Mouse (Mus musculus) G1E-ER4 (cell line): ENCODE results near the gene H2-Eb2. TPM values are rescaled to one million over a fixed set of nuclear protein-coding genes. Genes with fewer than 3 reads are reported as not detected.

Experiments used
- GATA1 ChIP-seq: IDR thresholded peaks from one replicate; pipeline ENCODE4 v1.8.0; 2012; ENCODE audit warnings: low read length, inconsistent platforms
- polyA plus RNA-seq: library from polyadenylated mRNA; stranded (reverse); fragments of >175 nt; gene quantifications from 2 replicates; pipeline ENCODE4 v1.2.3, GENCODE M21; 2012

The H2-Eb2 gene
- polyA plus RNA-seq, 1 experiment: not detected

DNA sequence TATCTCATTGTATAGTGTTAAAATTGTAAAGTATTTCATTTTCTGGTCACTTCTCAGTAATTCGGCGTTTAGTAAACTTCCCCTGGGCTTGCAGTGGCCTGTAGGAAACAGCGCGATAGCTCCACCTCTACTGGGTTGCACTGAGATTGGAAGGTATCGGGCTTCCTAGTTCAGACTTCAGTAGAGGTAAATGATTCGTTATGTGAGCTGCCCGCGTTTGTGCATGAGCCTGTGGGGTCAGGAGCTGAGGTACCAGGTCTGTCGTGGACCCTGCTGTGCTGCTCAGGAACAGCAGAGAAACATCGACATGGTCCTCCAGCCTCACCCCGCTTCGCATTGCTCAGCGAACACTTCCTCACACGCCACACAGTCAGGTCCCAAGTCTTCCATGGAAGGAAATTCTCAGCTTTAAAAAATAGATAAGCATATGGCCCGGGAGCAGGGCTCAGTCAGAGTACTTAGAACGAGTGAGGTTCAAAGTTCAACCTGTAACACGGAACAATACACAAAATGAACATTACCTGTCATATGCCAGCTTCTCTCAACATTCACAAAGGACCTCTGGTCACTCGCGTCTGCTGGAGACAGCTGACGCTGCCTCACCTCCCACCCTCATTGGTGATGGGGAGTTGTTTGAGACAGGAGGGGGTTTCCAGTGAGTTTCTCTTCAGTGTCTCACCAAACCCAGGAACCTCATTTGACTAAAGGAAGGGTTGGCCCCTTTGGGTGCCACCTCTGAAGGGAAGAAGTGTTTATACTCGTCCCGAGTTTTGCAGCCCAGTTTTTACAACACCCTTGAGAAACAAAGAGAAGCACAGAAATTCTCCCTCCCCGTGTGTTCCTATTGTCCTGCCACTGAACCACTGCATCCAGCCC lies 24.5 kb upstream of the H2-Eb2 start:
- no peak for TF ChIP-seq GATA1

DNA sequence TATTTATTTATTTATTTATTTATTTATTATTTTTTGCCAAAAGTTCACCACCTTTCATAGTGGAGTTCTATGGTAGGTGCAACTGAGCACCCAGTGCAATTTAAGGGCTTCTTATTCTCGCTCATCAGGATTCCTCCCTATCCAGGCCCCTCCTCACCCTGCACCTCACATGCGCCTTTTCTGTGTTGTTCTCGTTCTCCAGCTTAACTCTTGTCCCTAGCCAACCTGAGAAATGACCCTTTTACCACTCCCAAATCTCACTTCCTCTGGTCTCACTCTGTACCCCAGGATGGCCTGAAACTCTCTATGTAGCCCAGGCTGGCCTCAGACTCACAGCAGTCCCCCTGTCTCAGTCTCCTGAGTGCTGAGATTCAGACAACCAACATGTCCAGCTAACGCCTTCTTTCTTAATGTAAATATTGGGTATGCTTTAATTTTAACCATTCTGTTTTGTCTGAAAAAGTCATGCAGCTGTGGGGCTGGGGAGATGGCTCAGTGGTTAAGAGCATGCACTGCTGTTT lies 23.7 kb upstream of the H2-Eb2 start:
- TF ChIP-seq GATA1: no peak

DNA sequence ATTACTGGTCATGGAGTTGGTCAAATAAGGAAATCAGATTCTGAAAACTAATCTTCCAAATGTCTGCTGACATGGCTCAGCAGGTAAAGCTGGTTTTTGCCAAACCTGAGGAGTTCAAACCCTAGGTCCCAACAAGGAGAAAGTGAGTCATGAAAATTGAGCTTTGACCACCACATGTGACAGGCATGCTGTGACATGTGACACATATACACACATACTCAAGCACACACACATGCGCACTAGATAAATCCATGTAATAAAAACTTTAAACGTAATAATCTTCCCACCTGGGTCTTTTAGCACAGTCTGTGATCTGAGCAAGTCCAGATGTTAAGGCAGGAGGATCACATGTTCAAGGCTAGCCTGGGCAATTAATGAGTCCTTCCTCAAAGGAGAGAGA lies 21.7 kb upstream of the H2-Eb2 start:
- TF ChIP-seq GATA1: no peak

DNA sequence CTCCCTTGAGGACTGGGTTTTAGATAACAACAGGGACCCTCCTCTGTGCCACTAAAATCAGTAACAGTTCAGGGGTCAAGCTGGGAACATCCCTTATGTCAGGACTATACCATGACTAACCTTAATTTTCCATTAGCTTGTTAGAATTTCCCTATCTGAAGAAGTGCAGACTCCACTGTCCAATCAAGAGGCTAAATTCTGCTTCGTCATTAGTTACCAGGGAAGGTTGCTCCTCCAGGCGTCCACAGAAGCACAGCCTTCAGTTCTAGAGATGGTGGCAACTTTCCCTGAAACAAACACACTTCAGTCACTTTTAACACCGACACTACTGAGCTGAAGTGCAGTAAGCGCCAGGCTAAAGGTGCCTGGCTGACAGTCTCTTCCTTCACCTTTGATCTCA lies 20.7 kb upstream of the H2-Eb2 start:
- TF ChIP-seq GATA1: no peak

DNA sequence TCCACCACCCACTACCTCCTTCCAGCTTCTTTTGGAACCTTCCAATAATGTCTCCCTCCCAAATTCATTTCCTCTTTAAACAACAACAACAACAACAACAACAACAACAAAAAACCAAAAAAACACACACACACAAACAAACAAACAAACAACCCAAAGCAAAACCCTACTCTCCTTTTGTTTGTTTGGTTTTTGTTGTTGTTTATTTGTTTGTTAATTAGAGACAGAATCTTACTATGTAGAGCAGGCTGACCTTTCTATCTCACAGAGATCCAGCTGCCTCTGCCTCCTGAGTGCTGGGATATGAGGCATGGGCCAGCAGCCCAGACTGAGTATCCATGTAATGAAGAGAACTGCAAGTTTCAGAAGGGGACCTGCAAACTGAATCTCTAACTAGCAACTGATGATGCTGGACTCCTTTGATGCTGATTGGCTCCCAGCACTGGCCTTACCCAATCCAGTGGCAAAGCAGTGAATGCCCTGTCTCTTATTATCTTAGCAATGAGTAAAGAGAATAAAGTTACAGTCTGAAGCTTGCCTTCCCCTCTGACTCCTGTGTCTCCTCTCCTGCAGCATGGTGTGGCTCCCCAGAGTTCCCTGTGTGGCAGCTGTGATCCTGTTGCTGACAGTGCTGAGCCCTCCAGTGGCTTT lies 20.0 kb upstream of the H2-Eb2 start, which contains the start of gene H2-Eb1:
H2-Eb1 (plus strand) TSS at position 488 of the 651 bp plus-strand sequence.
- TF ChIP-seq GATA1: no peak

DNA sequence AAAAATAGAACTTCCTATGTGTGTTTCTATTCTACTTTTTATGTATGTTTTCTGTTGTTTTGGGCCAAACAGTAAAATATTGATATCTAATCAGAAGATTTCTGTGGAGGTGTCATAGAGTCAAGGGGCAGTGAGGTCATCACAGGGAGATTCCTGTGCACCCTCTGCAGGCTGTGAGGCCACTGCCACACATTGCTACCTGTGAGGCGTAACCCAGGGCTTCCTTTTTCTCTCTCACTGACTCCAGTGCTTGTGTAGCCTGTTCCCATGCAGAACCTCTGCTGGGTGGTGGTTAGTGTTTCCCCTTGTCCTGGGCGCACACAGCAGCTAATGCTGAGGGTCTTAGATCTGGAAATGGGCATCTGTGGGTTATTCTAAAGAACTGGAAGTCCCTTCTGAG lies 19.1 kb upstream of the H2-Eb2 start:
- no peak for TF ChIP-seq GATA1

DNA sequence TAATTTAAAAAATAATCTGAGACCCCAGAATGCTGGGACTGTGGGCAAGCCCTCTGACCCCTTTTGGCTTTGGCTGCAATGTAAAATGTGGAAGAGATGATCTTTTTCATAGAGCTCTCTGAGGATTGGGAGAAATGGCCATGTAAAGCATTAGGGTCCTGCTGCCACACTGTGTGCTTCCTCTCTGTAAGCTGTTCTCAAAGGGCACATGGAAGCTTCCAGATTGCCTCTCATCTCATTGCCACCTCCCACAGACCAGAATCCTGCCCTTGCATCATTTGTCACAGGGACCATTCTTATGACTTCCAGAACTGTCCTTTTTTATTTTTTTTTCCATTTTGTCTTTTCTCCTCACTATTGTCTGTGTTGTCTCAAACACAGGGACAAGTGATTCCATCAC lies 18.2 kb upstream of the H2-Eb2 start:
- no peak for TF ChIP-seq GATA1

DNA sequence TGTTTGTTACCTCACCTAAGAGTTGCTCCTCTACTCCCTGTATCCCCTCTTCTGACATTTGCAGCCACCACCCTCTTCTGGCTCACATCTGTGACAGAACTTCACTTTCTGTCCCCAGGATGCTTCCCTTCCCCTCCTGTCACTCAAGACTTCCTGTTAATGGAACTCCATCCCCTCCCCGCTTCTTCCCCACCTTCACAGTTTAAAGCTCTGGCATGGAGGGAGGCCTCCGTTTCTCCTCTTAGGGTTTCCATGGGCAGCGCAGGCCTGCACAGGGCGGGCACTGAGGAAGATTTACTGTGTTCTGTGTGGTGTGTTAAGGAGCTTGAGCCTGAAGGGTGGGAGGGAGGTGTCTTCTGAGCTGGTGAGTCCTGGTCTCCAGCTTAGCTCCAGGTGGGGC lies 17.3 kb upstream of the H2-Eb2 start:
- TF ChIP-seq GATA1: no peak

DNA sequence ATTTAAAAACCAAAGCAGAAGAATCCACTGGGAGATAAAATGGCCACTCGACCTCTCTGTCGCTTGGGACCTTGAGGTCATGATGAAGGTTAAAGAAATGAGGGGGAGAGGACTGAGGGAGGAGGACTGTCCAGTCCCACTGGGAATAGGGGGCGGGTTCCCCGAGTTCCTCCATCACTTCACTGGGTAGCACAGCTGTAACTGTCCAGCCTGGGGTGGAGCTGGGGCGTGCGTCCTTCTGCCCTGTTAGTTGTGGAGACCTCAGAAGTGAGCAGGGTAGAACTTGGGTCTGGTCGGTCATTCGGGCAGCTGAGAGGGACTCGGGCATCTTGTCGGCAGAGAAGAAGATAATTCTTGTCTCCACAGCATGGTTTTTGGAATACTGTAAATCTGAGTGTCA lies 16.2 kb upstream of the H2-Eb2 start:
- TF ChIP-seq GATA1: no peak

DNA sequence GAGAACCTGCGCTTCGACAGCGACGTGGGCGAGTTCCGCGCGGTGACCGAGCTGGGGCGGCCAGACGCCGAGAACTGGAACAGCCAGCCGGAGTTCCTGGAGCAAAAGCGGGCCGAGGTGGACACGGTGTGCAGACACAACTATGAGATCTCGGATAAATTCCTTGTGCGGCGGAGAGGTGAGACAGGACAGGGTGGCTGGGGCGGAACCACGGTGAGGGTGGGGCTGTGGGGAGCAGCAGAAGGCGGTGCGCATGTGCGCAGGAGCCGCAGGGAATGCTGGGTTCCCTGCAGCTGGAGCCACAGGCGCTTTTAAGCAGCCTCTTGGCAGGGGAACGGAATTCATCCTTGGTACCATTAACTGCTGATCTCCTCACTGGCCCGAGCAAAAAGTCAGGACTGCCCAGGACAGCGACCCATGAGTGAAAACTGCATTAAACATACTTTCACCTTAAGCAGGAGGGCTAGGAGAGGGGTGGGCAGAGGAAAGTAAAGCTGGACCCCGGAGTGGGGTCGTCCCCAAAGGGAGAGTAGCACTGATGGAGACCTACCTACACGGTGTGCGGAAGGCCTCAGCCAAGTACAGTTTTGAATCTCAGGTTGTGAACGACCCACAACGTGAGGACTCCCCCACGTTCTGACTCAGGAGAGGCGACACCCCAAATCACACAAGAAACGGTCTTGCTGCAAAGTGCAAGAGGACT lies 15.6 kb upstream of the H2-Eb2 start:
- no peak for TF ChIP-seq GATA1

DNA sequence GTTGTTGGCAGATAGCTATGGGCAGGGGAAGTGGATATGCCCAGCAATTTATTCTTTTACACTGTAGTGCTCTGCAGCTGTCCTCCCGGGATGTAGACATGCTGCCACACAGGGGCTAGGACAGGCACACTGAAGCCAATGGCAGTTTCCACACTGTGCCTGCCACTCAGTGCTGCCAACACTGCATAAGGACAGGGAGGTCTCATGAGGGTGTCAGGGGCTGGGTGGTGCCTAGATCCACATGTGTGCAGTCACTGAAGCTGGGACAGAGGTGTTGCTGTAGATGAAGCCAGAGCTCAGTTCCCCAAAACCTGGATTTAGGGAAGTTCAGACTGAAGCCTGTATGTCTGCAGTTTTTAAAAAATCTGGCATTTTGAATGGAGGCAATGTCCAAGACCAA lies 13.3 kb upstream of the H2-Eb2 start:
- TF ChIP-seq GATA1: no peak

DNA sequence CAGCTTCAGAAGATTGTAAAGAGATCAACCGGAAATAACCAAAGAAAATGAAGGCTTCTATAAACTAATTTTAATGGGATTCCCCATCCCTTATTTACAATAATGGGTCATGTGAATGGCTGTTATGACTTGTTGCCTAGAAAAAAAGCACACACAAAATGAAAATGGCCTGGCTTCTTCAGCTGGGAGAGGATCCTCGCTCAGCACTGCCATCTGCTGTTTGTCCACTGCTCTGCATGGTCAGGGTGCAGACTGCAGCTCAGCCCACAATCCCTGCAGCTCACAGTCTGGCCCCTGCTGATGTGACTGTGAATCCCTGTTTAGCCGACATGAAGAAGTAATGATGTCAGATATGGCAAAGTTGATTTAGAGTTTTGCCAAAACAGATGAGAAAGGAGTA lies 12.1 kb upstream of the H2-Eb2 start:
- no peak for TF ChIP-seq GATA1

DNA sequence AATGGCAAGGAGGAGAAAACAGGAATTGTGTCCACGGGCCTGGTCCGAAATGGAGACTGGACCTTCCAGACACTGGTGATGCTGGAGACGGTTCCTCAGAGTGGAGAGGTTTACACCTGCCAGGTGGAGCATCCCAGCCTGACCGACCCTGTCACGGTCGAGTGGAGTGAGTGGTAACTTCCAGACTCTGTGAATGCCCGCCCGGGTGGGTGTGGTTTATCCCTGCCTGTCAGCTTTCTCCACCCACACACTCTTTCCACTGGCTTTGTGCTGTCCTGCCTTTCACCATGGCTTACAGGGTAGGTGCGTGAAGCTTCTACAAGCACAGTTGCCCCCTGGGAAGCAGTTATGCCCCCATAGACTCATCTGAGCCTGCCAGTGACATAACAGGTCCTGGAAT lies 11.2 kb upstream of the H2-Eb2 start:
- no peak for TF ChIP-seq GATA1

DNA sequence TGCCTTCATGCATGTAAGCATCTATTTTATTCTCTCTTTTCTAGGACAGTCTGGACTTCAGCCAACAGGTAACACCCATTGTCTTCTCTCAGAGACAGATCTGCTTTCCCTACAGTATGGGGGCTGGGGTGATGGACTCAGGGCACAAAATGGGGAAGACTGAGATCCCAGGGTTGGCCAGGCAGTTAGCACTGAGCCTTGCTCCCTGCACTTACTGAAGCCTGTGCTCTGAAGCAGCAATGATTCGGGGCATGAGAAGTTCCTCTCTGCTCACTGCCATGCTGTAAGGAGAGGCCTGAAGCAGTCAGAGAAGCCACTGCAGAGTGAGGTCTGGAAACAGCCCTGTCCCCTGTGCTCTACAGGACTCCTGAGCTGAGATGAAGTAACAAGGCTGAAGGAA lies 10.0 kb upstream of the H2-Eb2 start:
- no peak for TF ChIP-seq GATA1

DNA sequence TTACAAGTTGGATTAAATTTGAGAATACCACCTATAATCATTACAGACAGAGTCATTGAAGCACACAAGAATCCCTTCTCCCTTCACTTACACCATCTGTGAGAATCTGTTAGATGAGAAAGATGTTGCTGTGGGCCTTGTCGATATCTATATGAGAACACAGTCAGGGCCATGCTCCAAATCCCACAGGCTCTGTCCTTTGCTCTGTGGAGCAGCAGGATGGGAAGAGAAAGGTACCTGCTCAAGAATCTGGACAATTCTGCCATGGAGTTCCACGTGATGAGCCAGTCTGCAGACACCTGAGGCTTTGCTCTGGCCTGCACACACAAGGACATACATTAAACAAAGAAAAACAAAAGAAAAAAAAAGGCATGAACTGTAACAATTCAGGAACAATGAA lies 8.8 kb upstream of the H2-Eb2 start:
- no peak for TF ChIP-seq GATA1

DNA sequence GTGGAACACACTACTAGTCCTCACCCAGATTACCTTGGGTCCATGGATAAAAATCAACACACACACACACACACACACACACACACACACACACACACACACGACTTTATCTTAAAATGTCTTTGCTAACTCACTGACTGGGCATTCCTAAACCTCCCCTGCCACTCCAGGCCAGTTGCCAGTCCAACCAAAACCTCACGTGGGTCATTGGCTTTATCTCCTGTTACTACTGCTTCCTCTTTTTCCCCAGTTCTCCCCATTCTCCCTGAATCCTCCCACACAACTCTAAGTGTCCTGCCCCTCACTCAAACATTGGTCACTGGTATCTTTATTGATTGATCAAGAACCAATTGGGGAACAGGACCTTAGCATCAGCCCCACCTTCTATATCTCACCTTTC lies 8.2 kb upstream of the H2-Eb2 start:
- TF ChIP-seq GATA1: no peak
